Mouse (Mus musculus): ENCODE measurements around the gene Dst.

- TF ChIP-seq EP300 (IDR thresholded peaks at IDR 0.05; ENCODE audit: low read depth) = no peak
- TF ChIP-seq CTCF (IDR thresholded peaks at IDR 0.05; ENCODE audit: low read depth) = no peak
These were observed 248.0 kb downstream of the Dst start for GRCm38 (mm10) chr1:34156058-34156457.

Measured in heart, postnatal 0 days (tissue).